Mouse (Mus musculus) small intestine, adult 2 months (tissue): ENCODE data around the gene Ercc4.

ENCODE experiments used
- CTCF ChIP-seq: fragments of 200-500 bp; IDR thresholded peaks from 2 replicates; pipeline ENCODE4 v1.5.1; 2012; ENCODE audit warnings: low read depth, mild to moderate bottlenecking, control low read depth, inconsistent platforms, low read length, moderate library complexity, mixed read lengths; ENCODE audit not compliant: insufficient replicate concordance, insufficient read length; ENCODE audit errors: extremely low read depth
- POLR2A ChIP-seq: fragments of 200-500 bp; IDR thresholded peaks from 2 replicates; pipeline ENCODE4 v1.6.1; 2012; ENCODE audit warnings: low read depth, mild to moderate bottlenecking, control low read depth, inconsistent platforms, low read length, moderate library complexity

DNA sequence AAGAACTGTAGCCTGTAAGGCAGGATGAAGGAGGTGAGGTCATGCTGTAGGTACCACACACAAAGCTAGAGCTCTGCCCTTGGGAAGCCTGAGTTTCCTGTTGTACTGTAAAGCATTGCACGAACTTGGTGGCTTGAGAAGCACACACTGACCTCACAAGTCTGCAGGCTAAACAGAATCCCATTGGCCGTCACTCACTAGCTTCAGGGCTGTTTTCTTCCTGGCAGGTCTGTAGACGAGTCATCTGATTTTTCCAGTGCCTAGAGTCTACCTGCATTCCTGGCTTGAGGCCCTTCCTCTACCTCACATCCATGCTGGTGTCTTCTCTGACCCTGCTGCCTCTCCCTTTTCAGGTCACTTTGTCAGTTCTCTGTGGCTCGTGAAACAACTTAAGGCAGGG lies 36.7 kb downstream of the Ercc4 start:
- no peak for TF ChIP-seq CTCF
- no peak for TF ChIP-seq POLR2A
